Mouse (Mus musculus) stomach, postnatal 0 days (tissue): ENCODE measurements around the gene Clnk.

ENCODE experiments used
- CTCF ChIP-seq: IDR thresholded peaks from 2 replicates; pipeline ENCODE4 v1.5.1; 2016; ENCODE audit warnings: antibody characterized with exemption, low read depth, mild to moderate bottlenecking, moderate library complexity
- EP300 ChIP-seq: optimal IDR thresholded peaks from 2 replicates; pipeline ENCODE3; 2016; ENCODE audit warnings: antibody characterized with exemption

- no peak for TF ChIP-seq EP300
- no peak for TF ChIP-seq CTCF
Measured at GRCm38 (mm10) chr5:38857591-38857990, 19.0 kb downstream of the Clnk start.
